Mouse (Mus musculus) forebrain, embryonic 14.5 days (tissue): ENCODE data around the gene Fancd2. TPM values are rescaled to one million over a fixed set of nuclear protein-coding genes. Genes with fewer than 3 reads are reported as not detected.
A peak's percentile ranks its signal among the peaks of the same experiment; 100 is the strongest.

ENCODE experiments used
- ATAC-seq: fragments of 200-750 bp; cut with Nextera tagmentation; 2 replicates; pipeline ENCODE4 v1.8.0; 2017; ENCODE audit warnings: mild to moderate bottlenecking, moderate library complexity
- DNase-seq: peaks from one replicate; pipeline ENCODE4 v3.0.0-alpha.2; 2015; ENCODE audit warnings: low spot score
- H3K27ac ChIP-seq: fragments of 300-500 bp; sonication (generic); 2 replicates; pipeline ENCODE4 v1.5.1; 2014; ENCODE audit warnings: low read depth, mild to moderate bottlenecking, control low read depth, low read length, moderate library complexity
- H3K27me3 ChIP-seq: fragments of 300-500 bp; sonication (generic); replicated peaks from 2 replicates; pipeline ENCODE4 v1.6.1; 2014; ENCODE audit warnings: low read length, control low read depth, mixed read lengths; ENCODE audit not compliant: control insufficient read depth, insufficient read depth
- H3K36me3 ChIP-seq: fragments of 300-500 bp; sonication (generic); 2 replicates; pipeline ENCODE4 v1.6.1; 2014; ENCODE audit warnings: low read length, control low read depth; ENCODE audit not compliant: control insufficient read depth, insufficient read depth
- H3K4me1 ChIP-seq: fragments of 300-500 bp; sonication (generic); 2 replicates; pipeline ENCODE4 v1.6.1; 2014; ENCODE audit warnings: antibody characterized with exemption, low read length, control low read depth; ENCODE audit not compliant: control insufficient read depth, insufficient read depth
- H3K4me2 ChIP-seq: fragments of 300-500 bp; sonication (generic); 2 replicates; pipeline ENCODE4 v1.6.1; 2014; ENCODE audit warnings: mild to moderate bottlenecking, control low read depth, low read length
- H3K4me3 ChIP-seq: fragments of 300-500 bp; sonication (generic); 2 replicates; pipeline ENCODE4 v1.5.1; 2014; ENCODE audit warnings: low read depth, low read length, control low read depth
- H3K9ac ChIP-seq: fragments of 300-500 bp; sonication (generic); 2 replicates; pipeline ENCODE4 v1.6.1; 2014; ENCODE audit warnings: mild to moderate bottlenecking, low read length, control low read depth, moderate library complexity
- H3K9me3 ChIP-seq: fragments of 300-500 bp; sonication (generic); replicated peaks from 2 replicates; pipeline ENCODE4 v1.6.1; 2016; ENCODE audit warnings: low read length, control low read depth, mixed read lengths; ENCODE audit not compliant: control insufficient read depth
- WGBS: fragments of 180-500 bp; shearing (Covaris S2); extraction: QIAGEN DNeasy Blood & Tissue Kit; methylation state at CpG from one replicate; pipeline ENCODE4 v1.1.7; 2014; 5-methylcytosine and 5-hydroxymethylcytosine counted together
- polyA plus RNA-seq: library from polyadenylated mRNA; unstranded; fragments of >200 nt; fragmentation: Nextera tagmentation; extraction: Ambion mirVana; gene quantifications from 2 replicates; pipeline ENCODE4 v1.2.1, GENCODE M21; 2014

The Fancd2 gene
- polyA plus RNA-seq, 1 experiment from 2014 or later = 5.8 TPM

GRCm38 (mm10) chr6:113559736-113560135 is 28.3 kb downstream of the Fancd2 start:
- H3K27ac ChIP-seq = no peak overlapping the region
- H3K27me3 ChIP-seq = no peaks in the 10 kb centered on the region
- no peak overlapping the region for H3K4me3 ChIP-seq
- H3K4me2 ChIP-seq = no peak overlapping the region
- peaks cover 12% of the 10 kb centered on the region for H3K36me3 ChIP-seq
- peak; percentile 13 for DNase-seq
- WGBS = 65% methylated on average over 6 of the region's 6 CpGs
- no peak overlapping the region for H3K9ac ChIP-seq
- H3K9me3 ChIP-seq = no peaks in the 10 kb centered on the region
- ATAC-seq = no peak
- no peaks in the 10 kb centered on the region for H3K4me1 ChIP-seq

GRCm38 (mm10) chr6:113564557-113564956 is 33.1 kb downstream of the Fancd2 start:
- no peak overlapping the region for H3K4me3 ChIP-seq
- ATAC-seq = no peak
- no peaks in the 10 kb centered on the region for H3K27me3 ChIP-seq
- H3K27ac ChIP-seq = no peak overlapping the region
- no peaks in the 10 kb centered on the region for H3K9me3 ChIP-seq
- 97% methylated on average over 1 of the region's 1 CpGs for WGBS
- peaks cover 19% of the 10 kb centered on the region; the same call in 1 of the 2 replicates for H3K36me3 ChIP-seq
- H3K4me2 ChIP-seq = no peak overlapping the region
- H3K9ac ChIP-seq = no peak overlapping the region
- DNase-seq = no peak
- no peaks in the 10 kb centered on the region for H3K4me1 ChIP-seq

GRCm38 (mm10) chr6:113576044-113576443 is 44.6 kb downstream of the Fancd2 start:
- 93% methylated on average over 6 of the region's 6 CpGs for WGBS
- Histone ChIP-seq H3K27me3 (no peaks in the 10 kb centered on the region), H3K4me2 (no peak overlapping the region), H3K4me3 (no peak overlapping the region), H3K27ac (no peak overlapping the region), H3K9me3 (no peaks in the 10 kb centered on the region), H3K36me3 (peaks cover 23% of the 10 kb centered on the region), H3K4me1 (no peaks in the 10 kb centered on the region), H3K9ac (no peak overlapping the region)
- ATAC-seq = no peak
- DNase-seq = no peak

GRCm38 (mm10) chr6:113579306-113579705 is 47.8 kb downstream of the Fancd2 start:
- 98% methylated on average over 3 of the region's 3 CpGs for WGBS
- Histone ChIP-seq H3K4me3 (no peak overlapping the region), H3K4me1 (no peaks in the 10 kb centered on the region), H3K27ac (no peak overlapping the region), H3K27me3 (no peaks in the 10 kb centered on the region), H3K36me3 (0 out of 2 replicates have a peak, but pooled peaks cover 12% of the 10 kb centered on the region), H3K9me3 (no peaks in the 10 kb centered on the region), H3K4me2 (no peak overlapping the region), H3K9ac (no peak overlapping the region)
- DNase-seq = no peak
- no peak for ATAC-seq

- WGBS = 94% methylated on average over 4 of the region's 4 CpGs
- no peak overlapping the region for H3K4me2 ChIP-seq
- DNase-seq (no peak), ATAC-seq (no peak)
- no peak overlapping the region for H3K4me3 ChIP-seq
- no peak overlapping the region for H3K27ac ChIP-seq
- H3K36me3 ChIP-seq = no peaks in the 10 kb centered on the region; the same call in 1 of the 2 replicates
- H3K9ac ChIP-seq = no peak overlapping the region
- no peaks in the 10 kb centered on the region for H3K27me3 ChIP-seq
- no peaks in the 10 kb centered on the region for H3K9me3 ChIP-seq
- no peaks in the 10 kb centered on the region for H3K4me1 ChIP-seq
Observed at GRCm38 (mm10) chr6:113583023-113583422, 51.5 kb downstream of the Fancd2 start.

- no peaks in the 10 kb centered on the region for H3K27me3 ChIP-seq
- DNase-seq (no peak), ATAC-seq (no peak)
- no peaks in the 10 kb centered on the region; the same call in 1 of the 2 replicates for H3K36me3 ChIP-seq
- H3K27ac ChIP-seq = no peak overlapping the region
- no peaks in the 10 kb centered on the region for H3K9me3 ChIP-seq
- 92% methylated on average over 5 of the region's 5 CpGs for WGBS
- no peak overlapping the region for H3K4me2 ChIP-seq
- H3K9ac ChIP-seq = no peak overlapping the region
- H3K4me1 ChIP-seq = no peaks in the 10 kb centered on the region
- H3K4me3 ChIP-seq = no peak overlapping the region
Observed at GRCm38 (mm10) chr6:113585065-113585464, 53.6 kb downstream of the Fancd2 start.

GRCm38 (mm10) chr6:113586466-113587183 is 55.1 kb downstream of the Fancd2 start:
- no peaks in the 10 kb centered on the region; the same call in 1 of the 2 replicates for H3K36me3 ChIP-seq
- H3K4me1 ChIP-seq = no peaks in the 10 kb centered on the region
- 73% methylated on average over 5 of the region's 5 CpGs for WGBS
- H3K9ac ChIP-seq = no peak overlapping the region
- no peak overlapping the region for H3K4me2 ChIP-seq
- ATAC-seq (no peak), DNase-seq (peak; percentile 27)
- H3K27ac ChIP-seq = no peak overlapping the region
- no peaks in the 10 kb centered on the region for H3K27me3 ChIP-seq
- no peaks in the 10 kb centered on the region for H3K9me3 ChIP-seq
- H3K4me3 ChIP-seq = no peak overlapping the region

GRCm38 (mm10) chr6:113592637-113593036 is 61.2 kb downstream of the Fancd2 start:
- Histone ChIP-seq H3K4me1 (no peaks in the 10 kb centered on the region), H3K27ac (no peak overlapping the region), H3K4me3 (no peak overlapping the region), H3K4me2 (no peak overlapping the region), H3K9me3 (no peaks in the 10 kb centered on the region), H3K36me3 (no peaks in the 10 kb centered on the region), H3K27me3 (no peaks in the 10 kb centered on the region), H3K9ac (no peak overlapping the region)
- DNase-seq = no peak
- WGBS = 90% methylated on average over 2 of the region's 2 CpGs
- no peak for ATAC-seq

GRCm38 (mm10) chr6:113597945-113598344 is 66.5 kb downstream of the Fancd2 start:
- DNase-seq = no peak
- WGBS = 92% methylated on average over 4 of the region's 4 CpGs

More at GRCm38 (mm10) chr6:113597945-113598344, 66.5 kb downstream of the Fancd2 start:
- no peak overlapping the region for H3K27ac ChIP-seq
- no peak overlapping the region for H3K9ac ChIP-seq
- no peak overlapping the region for H3K4me3 ChIP-seq
- no peaks in the 10 kb centered on the region for H3K27me3 ChIP-seq
- ATAC-seq = no peak
- H3K4me1 ChIP-seq = no peaks in the 10 kb centered on the region
- H3K36me3 ChIP-seq = no peaks in the 10 kb centered on the region
- H3K9me3 ChIP-seq = no peaks in the 10 kb centered on the region
- no peak overlapping the region for H3K4me2 ChIP-seq
